Mouse (Mus musculus) neural tube, embryonic 10.5 days (tissue): Measurements from ENCODE around the gene Gm6460.
"Not testable (repeated sequence)": the region's sequence is repeated elsewhere in the genome, so short reads cannot be mapped to it uniquely, and the experiment has no call there.

Experiments
- DNase-seq: peaks from one replicate; pipeline ENCODE4 v3.0.0-alpha.2; 2017; ENCODE audit warnings: low spot score; ENCODE audit errors: extremely low spot score

Gene Gm6460

DNA sequence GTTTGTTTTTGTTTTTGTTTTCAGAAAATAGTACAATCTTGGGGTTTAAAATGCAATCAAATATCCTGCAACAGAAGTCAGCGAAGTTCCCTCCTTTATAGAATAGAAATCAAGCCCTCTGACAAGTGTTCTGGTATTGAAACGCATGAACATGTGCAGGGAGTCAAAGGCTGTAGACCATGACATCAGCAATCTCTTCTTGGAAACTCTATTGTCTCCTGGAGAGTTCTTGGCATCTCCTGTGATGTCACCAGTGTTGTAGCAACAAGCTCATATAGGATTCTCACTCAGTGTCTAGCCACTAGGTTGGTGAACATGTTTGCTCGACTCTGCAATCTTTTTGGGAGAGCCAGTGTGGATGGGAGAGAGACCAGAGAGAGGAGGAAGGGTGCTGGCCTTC is at the start of gene Gm6460:
Gene Gm6460, plus strand, starts transcription at position 301 of the 400 bp plus-strand sequence.
- not testable (repeated sequence) for DNase-seq
